Comparison of ENCODE assay signal across 23 mouse cellular contexts in genomic region chr17:12186341-12186740, GRCm38 (mm10).
DNase-seq lines count a peak whose midpoint lies in the region; ATAC-seq and TF ChIP-seq lines count a peak whose summit lies in the region.
"Had no signal": no experiment of that assay in that cellular context is flagged by ENCODE, and none has a peak within 500 bp of the region (broad histone marks: within the 10 kb centered on the region; RNA-seq: fewer than 3 reads in every experiment).

No protein-coding gene starts in this region.

- no peak overlapping the region for H3K4me2 ChIP-seq in forebrain, embryonic 11.5 days (ENCODE audit: low read depth, low read length, severe bottlenecking)
- H3K4me2 ChIP-seq in liver, embryonic 11.5 days, result peak overlapping the region; percentile 47
- H3K4me2 ChIP-seq in liver, postnatal 0 days (ENCODE audit: low read depth, low read length), result peak overlapping the region; percentile 11; the same call in 1 of the 2 replicates
- H3K4me2 ChIP-seq: lung, embryonic 15.5 days; neural tube, embryonic 13.5 days had no signal

- no peak for TF ChIP-seq EP300 in MEL (IDR thresholded peaks at IDR 0.05; ENCODE audit: low read depth in 1 of 2, low read length in 2 of 2)
- TF ChIP-seq EP300 in liver, postnatal 0 days (IDR thresholded peaks at IDR 0.05; ENCODE audit: low read depth), result no peak

- no peak overlapping the region for H3K4me3 ChIP-seq in forebrain, embryonic 10.5 days
- H3K4me3 ChIP-seq in forebrain, embryonic 11.5 days (ENCODE audit: low read depth, low read length), result no peak overlapping the region
- H3K4me3 ChIP-seq in MEL (ENCODE audit: control insufficient read depth in 1 of 2, insufficient read depth in 1 of 2, low read depth in 2 of 2, low read length in 2 of 2), result no peak overlapping the region
- no peak overlapping the region for H3K4me3 ChIP-seq in liver, embryonic 11.5 days (ENCODE audit: low read depth, low read length)
- H3K4me3 ChIP-seq in liver, postnatal 0 days (ENCODE audit: low read depth, low read length), result no peak overlapping the region
- H3K4me3 ChIP-seq: hindbrain, embryonic 10.5 days; lung, embryonic 15.5 days; midbrain, embryonic 10.5 days; myocyte; neural tube, embryonic 13.5 days had no signal

- no peak for TF ChIP-seq CTCF in MEL (IDR thresholded peaks at IDR 0.05 in 2 of 3, conservative IDR thresholded peaks at IDR 0.05 in 1 of 3; ENCODE audit: control insufficient read depth in 1 of 3, insufficient read depth in 1 of 3, low read depth in 2 of 3, low read length in 3 of 3, poor library complexity in 1 of 3, severe bottlenecking in 1 of 3)
- TF ChIP-seq CTCF in liver, postnatal 0 days (IDR thresholded peaks at IDR 0.05; ENCODE audit: low read depth), result no peak

- no peaks in the 10 kb centered on the region for H3K9me3 ChIP-seq in forebrain, embryonic 10.5 days
- H3K9me3 ChIP-seq in forebrain, embryonic 11.5 days (ENCODE audit: control insufficient read depth, low read length), result no peaks in the 10 kb centered on the region
- no peaks in the 10 kb centered on the region for H3K9me3 ChIP-seq in MEL (replicated peaks; ENCODE audit: insufficient read depth, low read length)
- no peaks in the 10 kb centered on the region for H3K9me3 ChIP-seq in liver, embryonic 11.5 days (ENCODE audit: control insufficient read depth, low read length)
- no peaks in the 10 kb centered on the region for H3K9me3 ChIP-seq in liver, postnatal 0 days (ENCODE audit: low read length)
- H3K9me3 ChIP-seq: lung, embryonic 15.5 days; midbrain, embryonic 10.5 days; neural tube, embryonic 13.5 days had no signal

- no peak for TF ChIP-seq RAD21 in MEL (IDR thresholded peaks at IDR 0.05; ENCODE audit: low read depth, low read length)

- no peaks in the 10 kb centered on the region for H3K79me2 ChIP-seq in MEL (ENCODE audit: control insufficient read depth, insufficient read depth, low read length, poor library complexity)

- H3K27ac ChIP-seq in forebrain, embryonic 10.5 days, result 0 out of 2 replicates have a peak overlapping the region, but pooled peaks have one; percentile 4
- no peak overlapping the region; the same call in 1 of the 2 replicates for H3K27ac ChIP-seq in forebrain, embryonic 11.5 days (ENCODE audit: low read depth, low read length)
- H3K27ac ChIP-seq in MEL (ENCODE audit: control insufficient read depth, low read depth, low read length), result peak overlapping the region; percentile 58
- peak overlapping the region; percentile 88 for H3K27ac ChIP-seq in liver, embryonic 11.5 days (ENCODE audit: low read depth, low read length)
- peak overlapping the region; percentile 90 for H3K27ac ChIP-seq in liver, postnatal 0 days (ENCODE audit: low read depth)
- H3K27ac ChIP-seq: lung, embryonic 15.5 days; midbrain, embryonic 10.5 days; neural tube, embryonic 13.5 days had no signal

- WGBS in forebrain, embryonic 10.5 days, result 83% methylated on average over 3 of the region's 3 CpGs
- 81% methylated on average over 3 of the region's 3 CpGs for WGBS in forebrain, embryonic 11.5 days
- 78% methylated on average over 3 of the region's 3 CpGs for WGBS in liver, embryonic 11.5 days
- WGBS in liver, postnatal 0 days (ENCODE audit: insufficient replicate concordance), result 65% methylated on average over 3 of the region's 3 CpGs

- no peak for DNase-seq in forebrain, embryonic 10.5 days (ENCODE audit: extremely low spot score, low spot score)
- DNase-seq in forebrain, embryonic 11.5 days (ENCODE audit: low spot score), result no peak
- DNase-seq in MEL (ENCODE audit: low read depth, low spot score), result no peak
- no peak for DNase-seq in liver, embryonic 11.5 days (ENCODE audit: low spot score)
- DNase-seq in liver, postnatal 0 days, result no peak
- no peak for DNase-seq in kidney, adult 11 months
- no peak for DNase-seq in lung, postnatal 14 days
- DNase-seq: adrenal gland, postnatal 36 days; cerebellum, adult 11 months; cerebellum, adult 9-11 months; gastrocnemius, postnatal 10 days; kidney, postnatal 36 days; lung, postnatal 4 days; retina, postnatal 1 day; thymus, postnatal 36 days had no signal

- no peak overlapping the region for H3K9ac ChIP-seq in forebrain, embryonic 11.5 days (ENCODE audit: low read length)
- H3K9ac ChIP-seq in MEL (ENCODE audit: control insufficient read depth, low read depth, low read length, poor library complexity, severe bottlenecking), result no peak overlapping the region; the same call in 1 of the 2 replicates
- H3K9ac ChIP-seq in liver, embryonic 11.5 days (ENCODE audit: low read depth, low read length), result peak overlapping the region; percentile 17
- 0 out of 2 replicates have a peak overlapping the region, but pooled peaks have one; percentile 26 for H3K9ac ChIP-seq in liver, postnatal 0 days (replicated peaks)
- H3K9ac ChIP-seq: lung, embryonic 15.5 days; neural tube, embryonic 13.5 days had no signal

- TF ChIP-seq POLR2A in MEL (IDR thresholded peaks at IDR 0.05; ENCODE audit: control insufficient read depth in 1 of 2, insufficient read depth in 1 of 2, low read depth in 1 of 2, low read length in 2 of 2, poor library complexity in 1 of 2), result no peak

- H3K27me3 ChIP-seq in forebrain, embryonic 10.5 days (ENCODE audit: poor library complexity, severe bottlenecking), result no peaks in the 10 kb centered on the region
- H3K27me3 ChIP-seq in forebrain, embryonic 11.5 days (ENCODE audit: control insufficient read depth, insufficient read depth, low read length), result no peaks in the 10 kb centered on the region
- no peaks in the 10 kb centered on the region for H3K27me3 ChIP-seq in MEL (ENCODE audit: control insufficient read depth in 1 of 2, insufficient read depth in 2 of 2, low read length in 2 of 2)
- no peaks in the 10 kb centered on the region for H3K27me3 ChIP-seq in liver, embryonic 11.5 days (replicated peaks; ENCODE audit: control insufficient read depth, insufficient read depth, low read length)
- no peaks in the 10 kb centered on the region for H3K27me3 ChIP-seq in liver, postnatal 0 days (ENCODE audit: insufficient read depth, low read length)
- H3K27me3 ChIP-seq: lung, embryonic 15.5 days; neural tube, embryonic 13.5 days had no signal

- peaks cover 8% of the 10 kb centered on the region for H3K4me1 ChIP-seq in forebrain, embryonic 10.5 days
- no peaks in the 10 kb centered on the region for H3K4me1 ChIP-seq in forebrain, embryonic 11.5 days (replicated peaks; ENCODE audit: control insufficient read depth, insufficient read depth, low read length)
- H3K4me1 ChIP-seq in MEL (ENCODE audit: control insufficient read depth in 1 of 2, insufficient read depth in 2 of 2, low read length in 2 of 2), result peaks cover 16 to 21% of the 10 kb centered on the region in 2 experiments
- H3K4me1 ChIP-seq in liver, embryonic 11.5 days (replicated peaks; ENCODE audit: control insufficient read depth, insufficient read depth, low read length), result peaks cover 37% of the 10 kb centered on the region
- H3K4me1 ChIP-seq in liver, postnatal 0 days (ENCODE audit: insufficient read depth), result peaks cover 51% of the 10 kb centered on the region
- H3K4me1 ChIP-seq: lung, embryonic 15.5 days had no signal

- ATAC-seq in forebrain, embryonic 11.5 days (replicated peaks; ENCODE audit: low FRiP score), result no peak
- ATAC-seq in liver, embryonic 11.5 days (replicated peaks; ENCODE audit: low FRiP score), result peak; percentile 56
- ATAC-seq in liver, postnatal 0 days, result peak; percentile 37; the same call in 1 of the 2 replicates
- ATAC-seq: forebrain, embryonic 14.5 days; hindbrain, embryonic 16.5 days; midbrain, embryonic 16.5 days had no signal

- peaks cover 38% of the 10 kb centered on the region for H3K36me3 ChIP-seq in forebrain, embryonic 10.5 days (replicated peaks)
- H3K36me3 ChIP-seq in forebrain, embryonic 11.5 days (ENCODE audit: control insufficient read depth, insufficient read depth, low read length), result no peaks in the 10 kb centered on the region
- peaks cover 0 to 21% of the 10 kb centered on the region in 2 experiments; a peak in 2 of 4 replicates for H3K36me3 ChIP-seq in MEL (ENCODE audit: control insufficient read depth in 1 of 2, insufficient read depth in 2 of 2, low read length in 2 of 2)
- H3K36me3 ChIP-seq in liver, embryonic 11.5 days (ENCODE audit: control insufficient read depth, insufficient read depth, low read length), result no peaks in the 10 kb centered on the region; the same call in 1 of the 2 replicates
- no peaks in the 10 kb centered on the region; the same call in 1 of the 2 replicates for H3K36me3 ChIP-seq in liver, postnatal 0 days (replicated peaks; ENCODE audit: insufficient read depth, low read length)
- H3K36me3 ChIP-seq: lung, embryonic 15.5 days had no signal

TF ChIP-seq in MEL, 35 proteins besides CTCF, POLR2A, EP300 and RAD21:
- no peak for TF ChIP-seq MAZ (IDR thresholded peaks at IDR 0.05; ENCODE audit: low read depth, low read length)
- no peak for TF ChIP-seq KAT2A (conservative IDR thresholded peaks at IDR 0.05; ENCODE audit: low read depth, low read length)
- TF ChIP-seq HCFC1 (IDR thresholded peaks at IDR 0.05; ENCODE audit: low read depth, low read length), result no peak
- no peak for TF ChIP-seq MXI1 (IDR thresholded peaks at IDR 0.05; ENCODE audit: low read depth, low read length)
- TF ChIP-seq USF2 (IDR thresholded peaks at IDR 0.05; ENCODE audit: borderline replicate concordance in 1 of 2, insufficient read depth in 1 of 2, low read depth in 1 of 2, low read length in 2 of 2), result no peak
- no peak for TF ChIP-seq ZKSCAN1 (IDR thresholded peaks at IDR 0.05; ENCODE audit: low read depth, low read length)
- no peak for TF ChIP-seq SIN3A (IDR thresholded peaks at IDR 0.05; ENCODE audit: low read length)
- TF ChIP-seq ETS1 (IDR thresholded peaks at IDR 0.05; ENCODE audit: low read depth, low read length), result no peak
- no peak for TF ChIP-seq UBTF (IDR thresholded peaks at IDR 0.05; ENCODE audit: borderline replicate concordance, insufficient read depth, low read depth, low read length)
- TF ChIP-seq CHD2 (IDR thresholded peaks at IDR 0.05; ENCODE audit: low read length), result no peak
- TF ChIP-seq MYC (IDR thresholded peaks at IDR 0.05; ENCODE audit: low read depth, low read length), result no peak
- TF ChIP-seq MYB (IDR thresholded peaks at IDR 0.05; ENCODE audit: low read depth, low read length), result no peak
- TF ChIP-seq TBP (IDR thresholded peaks at IDR 0.05; ENCODE audit: low read depth, low read length), result no peak
- TF ChIP-seq GABPA (IDR thresholded peaks at IDR 0.05; ENCODE audit: low read depth, low read length), result no peak
- TF ChIP-seq POLR2AphosphoS2 (IDR thresholded peaks at IDR 0.05; ENCODE audit: low read length), result no peak
- no peak for TF ChIP-seq NRF1 (IDR thresholded peaks at IDR 0.05; ENCODE audit: insufficient read depth, low read depth, low read length, poor library complexity, severe bottlenecking)
- no peak for TF ChIP-seq TCF12 (IDR thresholded peaks at IDR 0.05; ENCODE audit: low read depth, low read length)

Comparison
In these comparisons a context has a peak if more than half of its experiments do, and no peak if none do; other contexts are left out.
1. H3K9ac ChIP-seq: peak in liver, embryonic 11.5 days (single experiment) and liver, postnatal 0 days (single experiment); none in forebrain, embryonic 11.5 days (single experiment) and MEL (single experiment).